Mouse (Mus musculus) liver, postnatal 0 days (tissue): Measurements from ENCODE around the gene Crnkl1.

ENCODE experiments used
- CTCF ChIP-seq: sonication (generic); IDR thresholded peaks from 2 replicates; pipeline ENCODE4 v1.5.1; 2016; ENCODE audit warnings: antibody characterized with exemption, low read depth
- EP300 ChIP-seq: IDR thresholded peaks from 2 replicates; pipeline ENCODE4 v1.6.1; 2016; ENCODE audit warnings: antibody characterized with exemption, low read depth, mild to moderate bottlenecking

DNA sequence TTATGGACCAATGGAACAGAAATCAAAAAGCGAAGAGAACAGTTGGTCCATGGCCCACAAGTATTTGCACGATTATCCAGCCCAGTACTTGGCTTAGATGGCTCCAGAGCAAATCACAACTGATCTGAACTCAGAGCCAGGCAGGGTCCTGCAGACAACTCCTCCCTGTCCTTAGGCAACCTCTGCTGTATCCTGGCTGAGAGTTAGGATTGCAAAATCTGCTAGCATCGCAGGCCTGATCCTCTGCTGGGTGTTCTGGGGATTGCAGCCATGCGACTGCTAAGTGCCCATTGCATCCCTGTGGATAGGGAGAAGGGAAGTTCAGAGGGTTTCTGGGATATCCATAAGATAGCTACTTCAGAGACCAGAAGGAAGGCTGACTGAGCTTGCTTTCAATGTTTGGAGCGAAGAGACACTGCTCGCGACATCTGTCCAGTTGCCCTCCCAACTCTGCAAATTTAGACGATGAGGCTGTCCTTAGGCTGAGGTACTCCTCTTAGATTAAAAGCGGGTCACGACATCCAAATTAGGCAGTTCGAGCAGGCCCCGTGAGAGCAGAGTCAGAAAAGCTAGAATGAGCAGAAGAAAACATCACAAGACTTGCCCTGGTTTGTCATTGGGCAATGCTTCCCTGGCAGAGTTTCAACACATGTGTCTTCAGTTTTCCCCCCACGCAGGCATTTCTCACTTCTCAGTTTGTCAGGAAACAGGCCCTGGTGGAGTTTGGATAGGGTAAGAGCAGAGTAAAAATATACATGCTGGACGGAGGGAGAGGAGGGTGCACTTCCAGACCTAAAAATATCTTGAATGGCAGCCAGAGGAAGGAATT, 46.7 kb downstream of the Crnkl1 start:
- TF ChIP-seq EP300 (no peak), CTCF (peak; percentile 65)
